Mouse (Mus musculus) CD4-positive helper T cell, adult 2 months (primary cell): ENCODE data around the gene Gjc1.

Experiments used
- DNase-seq: peaks from one replicate; pipeline ENCODE4 v3.0.0-alpha.2; 2012; ENCODE audit warnings: low read depth, missing footprints, low spot score

Gene Gjc1

GRCm38 (mm10) chr11:102818121-102819020 is 1.1 kb downstream of the Gjc1 start:
- DNase-seq = peak; percentile 20

- no peak for DNase-seq
Measured at GRCm38 (mm10) chr11:102814881-102815280, 4.6 kb downstream of the Gjc1 start.

- DNase-seq = no peak
Measured at GRCm38 (mm10) chr11:102810721-102811485, 8.6 kb downstream of the Gjc1 start.

- DNase-seq = no peak
Measured at GRCm38 (mm10) chr11:102808246-102808645, 11.3 kb downstream of the Gjc1 start.

- DNase-seq = no peak
Measured at GRCm38 (mm10) chr11:102803453-102803852, 16.0 kb downstream of the Gjc1 start.

GRCm38 (mm10) chr11:102794157-102794556 is 25.3 kb downstream of the Gjc1 start:
- no peak for DNase-seq

- no peak for DNase-seq
Measured at GRCm38 (mm10) chr11:102791682-102792445, 27.6 kb downstream of the Gjc1 start.

- no peak for DNase-seq
Measured at GRCm38 (mm10) chr11:102787688-102788177, 31.8 kb downstream of the Gjc1 start.

GRCm38 (mm10) chr11:102783443-102783842 is 36.1 kb downstream of the Gjc1 start:
- no peak for DNase-seq

GRCm38 (mm10) chr11:102781523-102781922 is 38.0 kb downstream of the Gjc1 start:
- no peak for DNase-seq

GRCm38 (mm10) chr11:102780986-102781351 is 38.5 kb downstream of the Gjc1 start:
- DNase-seq = no peak

- no peak for DNase-seq
Measured at GRCm38 (mm10) chr11:102780271-102780985, 39.1 kb downstream of the Gjc1 start.

GRCm38 (mm10) chr11:102779824-102780223 is 39.7 kb downstream of the Gjc1 start:
- DNase-seq = no peak

- no peak for DNase-seq
Measured at GRCm38 (mm10) chr11:102779081-102779638, 40.3 kb downstream of the Gjc1 start.

GRCm38 (mm10) chr11:102778597-102778996 is 40.9 kb downstream of the Gjc1 start:
- DNase-seq = no peak

GRCm38 (mm10) chr11:102778165-102778564 is 41.3 kb downstream of the Gjc1 start:
- DNase-seq = no peak

GRCm38 (mm10) chr11:102777598-102777997 is 41.9 kb downstream of the Gjc1 start:
- DNase-seq = no peak

GRCm38 (mm10) chr11:102774621-102775141 is 44.8 kb downstream of the Gjc1 start:
- peak; percentile 40 for DNase-seq

GRCm38 (mm10) chr11:102773713-102774611 is 45.5 kb downstream of the Gjc1 start:
- peak; percentile 78 for DNase-seq
